Mouse (Mus musculus) olfactory bulb, adult 2 months (tissue): Measurements from ENCODE around the gene Naa35. TPM values are rescaled to one million over a fixed set of nuclear protein-coding genes. Genes with fewer than 3 reads are reported as not detected.

ENCODE experiments used
- H3K27ac ChIP-seq: fragments of 200-500 bp; 2 replicates; pipeline ENCODE4 v1.5.1; 2012; ENCODE audit warnings: low read depth, low read length; ENCODE audit not compliant: insufficient read depth
- H3K4me1 ChIP-seq: fragments of 200-500 bp; 2 replicates; pipeline ENCODE4 v1.6.1; 2012; ENCODE audit warnings: low read length; ENCODE audit not compliant: control insufficient read depth, insufficient read depth
- H3K4me3 ChIP-seq: fragments of 200-500 bp; 2 replicates; pipeline ENCODE4 v1.5.1; 2012; ENCODE audit warnings: mild to moderate bottlenecking, low read depth, low read length, moderate library complexity; ENCODE audit not compliant: insufficient read depth
- CTCF ChIP-seq: fragments of 200-500 bp; IDR thresholded peaks from 2 replicates; pipeline ENCODE4 v1.5.1; 2012; ENCODE audit warnings: low read depth, mild to moderate bottlenecking, low read length, moderate library complexity; ENCODE audit not compliant: insufficient read depth
- POLR2A ChIP-seq: fragments of 200-500 bp; IDR thresholded peaks from 2 replicates; pipeline ENCODE4 v1.6.1; 2012; ENCODE audit warnings: mild to moderate bottlenecking, low read depth, low read length, moderate library complexity; ENCODE audit not compliant: insufficient read depth
- WGBS: fragments of 180-500 bp; shearing (Covaris S2); methylation state at CpG from one replicate; pipeline ENCODE4 v1.1.7; 2018; 5-methylcytosine and 5-hydroxymethylcytosine counted together
- polyA plus RNA-seq: library from polyadenylated mRNA; stranded (reverse); fragments of >200 nt; gene quantifications from 2 replicates; pipeline ENCODE4 v1.2.4, GENCODE M21; 2012; ENCODE audit warnings: low replicate concordance; ENCODE audit not compliant: missing spikeins, insufficient read depth, insufficient read length

The Naa35 gene
- polyA plus RNA-seq, 1 experiment = not detected

DNA sequence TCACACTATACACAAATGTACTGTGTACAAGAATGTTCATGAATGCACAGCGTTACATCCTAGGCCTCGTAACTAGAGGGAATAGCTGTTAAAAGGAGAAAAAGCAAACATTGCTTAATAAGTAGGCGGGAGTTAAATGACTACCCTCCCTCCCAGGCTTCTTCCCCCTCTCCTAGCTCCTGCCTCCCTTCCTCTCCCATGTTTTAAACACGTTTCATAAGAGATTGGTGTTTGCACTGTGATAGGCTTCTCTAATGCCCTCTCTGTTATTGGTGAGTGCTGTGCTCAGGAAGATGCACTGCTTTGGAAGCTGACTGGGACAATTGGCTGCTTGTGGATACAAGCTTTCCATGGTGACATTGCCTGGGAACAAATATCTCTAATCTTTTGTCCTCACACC lies 30.5 kb downstream of the Naa35 start:
- no peak for TF ChIP-seq POLR2A
- TF ChIP-seq CTCF = no peak
- Histone ChIP-seq H3K27ac (no peak overlapping the region), H3K4me3 (no peak overlapping the region), H3K4me1 (peaks cover 3% of the 10 kb centered on the region)
- WGBS = 50% methylated on average over 4 of the region's 4 CpGs

- 91% methylated on average over 6 of the region's 6 CpGs for WGBS
- Histone ChIP-seq H3K4me1 (peaks cover 3% of the 10 kb centered on the region), H3K27ac (no peak overlapping the region), H3K4me3 (no peak overlapping the region)
- TF ChIP-seq POLR2A (no peak), CTCF (no peak)
Measured at GRCm38 (mm10) chr13:59618463-59618862, 33.4 kb downstream of the Naa35 start.

- 91% methylated on average over 7 of the region's 7 CpGs for WGBS
Measured at GRCm38 (mm10) chr13:59621643-59622489, 36.8 kb downstream of the Naa35 start.

GRCm38 (mm10) chr13:59624389-59624788 lies 39.3 kb downstream of the Naa35 start:
- H3K4me3 ChIP-seq = no peak overlapping the region
- WGBS = 77% methylated on average over 3 of the region's 3 CpGs
- no peak for TF ChIP-seq CTCF
- TF ChIP-seq POLR2A = no peak
- H3K27ac ChIP-seq = no peak overlapping the region
- no peaks in the 10 kb centered on the region for H3K4me1 ChIP-seq

More at GRCm38 (mm10) chr13:59621643-59622489, 36.8 kb downstream of the Naa35 start:
- TF ChIP-seq POLR2A (no peak), CTCF (no peak)
- Histone ChIP-seq H3K4me3 (no peak overlapping the region), H3K27ac (no peak overlapping the region), H3K4me1 (no peaks in the 10 kb centered on the region)

DNA sequence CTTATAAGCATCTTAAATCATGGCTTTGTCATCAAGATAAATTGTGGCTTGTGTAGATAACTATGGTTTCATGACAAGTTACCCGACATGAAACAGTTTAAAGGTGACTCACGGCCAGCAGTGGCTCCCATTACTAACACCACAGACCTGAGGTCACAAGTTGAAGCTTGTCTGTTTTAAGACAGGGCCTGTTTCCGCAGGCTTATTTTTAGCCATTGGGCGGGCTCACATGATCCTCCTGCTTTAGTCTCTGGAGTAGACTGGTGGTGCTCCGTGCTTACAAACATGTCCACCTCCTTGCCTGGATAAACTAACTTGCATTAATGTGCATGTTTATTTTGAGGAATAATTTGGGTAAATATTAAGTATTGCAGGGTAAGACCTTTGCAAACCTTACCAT lies 39.8 kb downstream of the Naa35 start:
- no peak overlapping the region for H3K4me3 ChIP-seq
- H3K27ac ChIP-seq = no peak overlapping the region
- H3K4me1 ChIP-seq = no peaks in the 10 kb centered on the region
- TF ChIP-seq CTCF = no peak
- TF ChIP-seq POLR2A = no peak
- WGBS = 60% methylated on average over 5 of the region's 5 CpGs

- Histone ChIP-seq H3K4me3 (no peak overlapping the region), H3K27ac (no peak overlapping the region), H3K4me1 (no peaks in the 10 kb centered on the region)
- no peak for TF ChIP-seq CTCF
- no peak for TF ChIP-seq POLR2A
- WGBS = 93% methylated on average over 7 of the region's 7 CpGs
Measured at GRCm38 (mm10) chr13:59626739-59627138, 41.7 kb downstream of the Naa35 start.

DNA sequence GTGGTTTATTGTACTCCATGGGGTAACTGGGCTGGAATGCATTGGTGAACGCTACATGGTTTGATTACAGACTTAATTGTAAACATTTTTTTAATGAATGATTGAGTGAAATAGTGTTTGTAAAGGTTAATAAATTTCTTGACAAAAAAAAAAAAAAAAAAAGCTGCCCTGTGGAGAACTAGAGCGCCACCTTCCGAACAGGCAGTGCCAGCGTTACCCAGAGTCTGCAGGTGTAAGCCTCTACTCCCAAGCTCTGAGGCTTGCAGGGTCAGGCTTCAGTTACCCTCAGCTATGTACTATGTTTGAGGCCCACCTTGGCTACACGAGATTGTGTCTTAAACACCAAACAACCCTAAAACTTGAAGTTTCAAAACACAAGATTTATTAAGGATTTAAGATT lies 49.6 kb downstream of the Naa35 start:
- WGBS = 82% methylated on average over 5 of the region's 5 CpGs
- Histone ChIP-seq H3K4me1 (no peaks in the 10 kb centered on the region), H3K4me3 (no peak overlapping the region), H3K27ac (no peak overlapping the region)
- TF ChIP-seq CTCF (no peak), POLR2A (no peak)

DNA sequence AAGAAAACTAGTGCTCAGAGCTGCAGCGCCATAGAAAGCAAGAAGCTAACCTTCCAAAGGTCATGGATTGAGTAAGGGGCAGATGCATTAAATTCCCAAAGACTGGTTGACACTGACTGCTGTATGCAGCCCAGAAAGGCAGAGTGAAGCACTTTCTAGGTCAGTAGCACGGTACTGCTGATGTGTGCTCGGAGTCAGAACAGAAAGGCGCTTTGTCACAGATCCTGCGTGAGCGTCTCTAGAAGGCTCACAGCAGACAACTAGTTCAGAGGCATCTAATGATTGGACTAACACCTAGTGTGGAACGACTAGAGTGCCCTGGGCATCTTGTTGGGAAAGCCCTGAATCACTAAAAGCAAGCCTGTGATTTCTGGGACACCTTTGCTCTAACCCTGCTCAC lies 52.7 kb downstream of the Naa35 start:
- Histone ChIP-seq H3K4me1 (no peaks in the 10 kb centered on the region), H3K27ac (no peak overlapping the region), H3K4me3 (no peak overlapping the region)
- no peak for TF ChIP-seq POLR2A
- TF ChIP-seq CTCF = no peak
- 88% methylated on average over 7 of the region's 7 CpGs for WGBS

GRCm38 (mm10) chr13:59639368-59640177 lies 54.5 kb downstream of the Naa35 start:
- Histone ChIP-seq H3K4me1 (no peaks in the 10 kb centered on the region), H3K4me3 (no peak overlapping the region), H3K27ac (no peak overlapping the region)
- 81% methylated on average over 16 of the region's 16 CpGs for WGBS
- no peak for TF ChIP-seq POLR2A
- no peak for TF ChIP-seq CTCF

DNA sequence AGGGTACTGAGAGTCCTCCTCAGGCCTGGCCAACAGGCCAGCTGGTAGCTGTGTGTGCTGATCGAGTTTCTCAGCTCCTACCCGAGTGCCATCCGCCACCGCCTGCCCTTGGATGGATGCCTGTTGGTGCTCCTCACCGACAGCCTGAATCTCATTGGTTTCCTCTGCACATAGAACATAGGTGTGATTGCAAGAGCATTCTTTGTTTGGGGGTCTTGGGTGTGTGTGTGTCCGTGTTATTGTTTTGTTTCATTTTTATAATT lies 55.0 kb downstream of the Naa35 start:
- H3K27ac ChIP-seq = no peak overlapping the region
- H3K4me1 ChIP-seq = no peaks in the 10 kb centered on the region
- 89% methylated on average over 6 of the region's 6 CpGs for WGBS
- TF ChIP-seq POLR2A (no peak), CTCF (no peak)
- no peak overlapping the region for H3K4me3 ChIP-seq
